Mouse (Mus musculus): ENCODE measurements around the gene Tppp2.

Tppp2 gene

DNA sequence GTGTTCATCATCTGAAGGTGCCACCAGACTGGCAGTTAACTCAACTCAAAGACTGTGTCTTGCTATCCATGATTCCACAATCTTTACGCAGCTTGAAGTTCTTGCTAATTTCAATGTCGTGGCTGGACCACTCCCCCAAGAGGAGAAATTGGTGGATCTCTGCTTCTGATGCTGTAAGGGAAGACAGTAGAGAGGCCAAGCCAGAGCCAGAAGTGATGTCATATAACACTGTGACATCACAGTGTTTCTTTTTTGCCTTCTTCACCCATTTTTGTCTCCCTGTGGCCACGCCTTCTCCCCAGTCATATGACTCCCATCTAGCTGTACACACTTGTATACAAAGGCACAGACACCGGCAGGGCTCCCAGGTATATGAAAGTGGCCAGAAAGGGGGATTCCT, at the start of gene Tppp2:
Gene Tppp2, plus strand, starts transcription at position 301 of the 400 bp plus-strand sequence.
- in situ Hi-C loops (cut with MboI; ENCODE audit: unreplicated experiment in 2 of 2) = no loop called here

DNA sequence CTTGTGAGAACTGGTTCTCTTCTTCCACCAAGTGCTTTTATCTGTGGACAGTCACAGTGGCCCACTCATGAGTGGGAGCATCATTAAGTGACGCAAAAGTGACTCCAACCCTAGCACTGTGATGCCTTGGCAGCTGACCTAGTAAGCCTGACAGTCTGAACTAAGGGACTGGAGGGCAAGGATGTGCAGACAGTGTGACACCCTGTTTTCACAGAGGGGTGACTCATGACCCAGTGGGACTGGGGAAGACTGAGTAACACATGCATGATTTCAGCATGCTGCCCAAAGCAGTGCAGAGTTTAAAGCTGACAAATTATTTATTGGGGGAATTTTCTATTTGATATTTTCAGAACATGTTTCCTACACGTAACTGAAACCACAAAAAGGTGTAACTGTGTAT, 47.5 kb upstream of the Tppp2 start:
- in situ Hi-C loops (cut with MboI; ENCODE audit: unreplicated experiment in 2 of 2) = loop anchor here (25.0 kb wide), 3 partner anchors 108 to 2008 kb away; partner anchors contain the start of genes Ang4 (in 1 of the 2), Eddm3b (in 1 of the 2) and Rnase6 (in 1 of the 2)

DNA sequence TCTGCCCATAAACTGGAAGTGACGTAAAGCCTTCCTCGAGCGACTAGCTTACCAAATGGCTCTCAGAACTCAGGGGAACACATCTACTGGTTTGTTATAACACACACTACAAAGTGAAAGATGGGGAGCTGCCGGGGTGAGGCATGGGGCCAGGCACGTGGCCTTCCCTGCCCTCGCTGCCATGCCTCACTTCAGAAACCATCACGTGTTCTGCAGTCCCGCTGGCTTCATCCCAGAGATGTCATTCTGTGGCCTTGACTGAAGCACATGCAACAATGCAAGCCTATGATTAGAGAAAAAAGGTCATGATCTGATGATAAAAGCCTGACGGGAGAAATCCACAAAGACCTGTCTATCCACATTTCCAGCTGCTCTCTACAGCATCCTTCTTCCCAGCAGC, 46.5 kb upstream of the Tppp2 start:
- in situ Hi-C loops (cut with MboI; ENCODE audit: unreplicated experiment in 2 of 2) = loop anchor here (25.0 kb wide), 3 partner anchors 109 to 2009 kb away; partner anchors contain the start of genes Ang4 (in 1 of the 2), Eddm3b (in 1 of the 2) and Rnase6 (in 1 of the 2)

DNA sequence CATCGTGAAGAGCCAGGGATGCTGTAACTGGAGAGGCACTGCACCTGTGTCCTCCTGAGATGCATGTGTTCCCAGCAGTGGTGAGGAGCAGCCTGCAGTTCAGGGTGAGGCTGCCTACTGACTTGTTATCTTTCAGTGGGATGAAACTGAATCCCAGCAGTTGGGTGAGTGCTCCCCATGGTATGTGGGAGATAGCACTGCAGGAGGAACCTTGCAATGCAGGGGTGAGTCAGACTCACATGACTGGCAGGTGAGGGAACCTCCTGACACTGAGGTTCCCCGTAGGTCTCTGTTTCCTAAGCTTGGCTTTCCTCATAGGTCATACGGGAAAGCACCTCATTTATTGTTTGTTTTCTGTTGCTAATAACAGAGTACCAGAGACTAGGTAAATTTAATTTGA, 40.7 kb upstream of the Tppp2 start:
- in situ Hi-C loops (cut with MboI; ENCODE audit: unreplicated experiment in 2 of 2) = loop anchor here in 1 of 2 experiments (25.0 kb wide), 1 partner anchor 1090 kb away; the partner anchor contains the start of gene Ttc5

DNA sequence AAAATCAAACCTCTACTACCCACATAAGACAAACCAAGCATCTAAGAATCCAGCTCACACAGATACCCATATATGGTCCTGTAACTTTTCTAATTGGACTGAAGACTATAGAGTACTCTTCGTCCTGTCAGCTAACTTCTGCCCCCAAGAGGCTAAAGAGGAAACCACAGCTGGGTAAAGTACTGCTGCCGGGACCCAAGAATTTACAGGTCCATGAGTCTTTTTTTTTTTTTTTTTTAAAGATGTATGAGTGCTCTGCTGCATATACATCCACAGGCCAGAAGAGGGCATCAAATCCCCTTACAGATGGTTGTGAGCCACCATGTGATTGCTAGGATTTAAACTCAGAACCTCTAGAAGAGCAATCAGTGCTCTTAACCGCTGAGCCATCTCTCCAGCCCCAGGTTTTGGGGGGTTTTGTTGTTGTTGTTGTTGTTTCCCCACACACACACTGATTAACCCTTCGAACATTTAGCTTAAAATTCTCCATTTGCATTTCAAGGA, 34.6 kb upstream of the Tppp2 start:
- in situ Hi-C loops (cut with MboI; ENCODE audit: unreplicated experiment in 2 of 2) = loop anchor here in 1 of 2 experiments (25.0 kb wide), 1 partner anchor 1096 kb away; the partner anchor contains the start of gene Ttc5

DNA sequence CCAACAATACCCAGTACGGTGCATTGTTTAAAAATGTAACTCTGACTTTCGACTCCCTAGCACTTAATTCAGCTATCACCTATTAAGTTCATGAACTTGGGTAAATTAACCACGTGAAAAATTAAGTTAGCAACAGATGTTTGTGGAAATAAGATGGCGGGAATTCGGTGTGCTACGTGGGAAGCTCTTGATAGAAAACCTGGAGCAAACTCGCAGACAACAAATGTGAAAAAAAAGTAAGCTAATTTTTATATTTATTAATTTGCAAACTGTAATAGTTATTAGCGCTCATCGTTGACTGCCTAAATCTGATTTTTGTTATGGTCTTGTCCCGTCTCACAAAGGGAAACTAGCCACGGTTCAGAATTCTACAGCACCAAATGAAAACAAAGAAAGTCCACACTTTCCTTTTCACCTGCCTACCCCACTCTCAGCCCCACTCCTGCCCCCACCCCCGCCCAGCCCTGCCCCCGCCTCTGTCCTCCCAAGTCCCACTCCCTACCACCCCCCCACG, 34.1 kb upstream of the Tppp2 start:
- in situ Hi-C loops (cut with MboI; ENCODE audit: unreplicated experiment in 2 of 2) = loop anchor here in 1 of 2 experiments (25.0 kb wide), 1 partner anchor 1097 kb away; the partner anchor contains the start of gene Ttc5

DNA sequence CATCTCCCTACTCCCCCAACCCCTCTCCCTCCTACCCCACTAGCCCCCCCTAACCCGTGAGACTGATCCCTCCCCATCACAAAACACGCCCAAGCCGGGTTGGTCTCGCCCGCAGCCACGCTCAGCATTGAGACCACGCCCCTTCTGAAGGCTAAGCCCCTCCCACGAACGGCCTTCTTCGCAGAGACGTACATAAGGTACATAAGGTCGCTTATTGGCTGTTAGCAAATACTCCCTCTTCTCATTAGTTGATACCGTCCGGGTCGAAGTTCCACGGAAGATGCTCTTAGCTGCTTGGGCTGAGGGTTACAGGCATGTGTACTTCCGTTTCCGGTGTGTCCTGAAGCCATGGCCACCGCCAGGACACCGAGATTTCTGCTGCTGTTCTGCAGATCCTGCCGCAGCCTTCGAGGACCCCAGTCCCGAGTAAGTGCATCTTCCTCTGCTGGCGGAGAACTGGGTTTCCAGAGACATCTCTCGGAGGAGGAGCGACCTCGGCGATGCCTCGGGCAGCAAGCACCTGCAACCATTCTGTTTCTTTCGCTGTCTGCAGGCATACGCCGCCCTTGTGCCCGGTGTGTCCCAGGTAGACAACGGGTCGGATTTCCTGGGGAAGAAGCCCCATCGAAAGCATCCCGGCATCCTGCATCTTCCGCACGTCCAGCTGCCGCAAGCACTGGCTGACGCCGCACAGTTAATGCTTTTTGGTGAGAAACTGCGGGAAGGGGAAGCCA, 33.5 kb upstream of the Tppp2 start, which contains the start of gene Mettl17:
Gene Mettl17, plus strand, starts transcription at position 245 of the 734 bp plus-strand sequence.
- in situ Hi-C loops (cut with MboI; ENCODE audit: unreplicated experiment in 2 of 2) = loop anchor here in 1 of 2 experiments (25.0 kb wide), 1 partner anchor 1097 kb away; the partner anchor contains the start of gene Ttc5

DNA sequence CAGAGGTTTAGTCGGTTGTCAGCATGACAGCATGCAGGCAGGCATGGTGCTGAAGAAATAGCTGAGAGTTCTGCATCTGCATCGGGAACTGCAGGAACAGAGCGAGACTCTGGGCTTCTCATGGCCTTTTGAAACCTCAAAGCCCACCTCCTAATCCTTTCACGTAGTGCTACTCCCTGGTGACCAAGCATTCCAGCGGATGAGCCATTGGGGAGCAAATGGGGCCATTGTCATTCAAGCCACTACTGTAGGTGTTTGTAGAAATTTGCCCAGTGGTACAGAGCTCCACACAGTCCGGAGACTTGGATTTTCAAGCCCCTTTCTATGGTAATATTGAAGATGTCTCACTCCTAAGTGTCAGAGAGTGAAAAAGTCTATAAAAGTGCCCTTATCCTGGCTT, 32.2 kb upstream of the Tppp2 start:
- in situ Hi-C loops (cut with MboI; ENCODE audit: unreplicated experiment in 2 of 2) = loop anchor here in 1 of 2 experiments (25.0 kb wide), 1 partner anchor 1099 kb away; the partner anchor contains the start of gene Ttc5

DNA sequence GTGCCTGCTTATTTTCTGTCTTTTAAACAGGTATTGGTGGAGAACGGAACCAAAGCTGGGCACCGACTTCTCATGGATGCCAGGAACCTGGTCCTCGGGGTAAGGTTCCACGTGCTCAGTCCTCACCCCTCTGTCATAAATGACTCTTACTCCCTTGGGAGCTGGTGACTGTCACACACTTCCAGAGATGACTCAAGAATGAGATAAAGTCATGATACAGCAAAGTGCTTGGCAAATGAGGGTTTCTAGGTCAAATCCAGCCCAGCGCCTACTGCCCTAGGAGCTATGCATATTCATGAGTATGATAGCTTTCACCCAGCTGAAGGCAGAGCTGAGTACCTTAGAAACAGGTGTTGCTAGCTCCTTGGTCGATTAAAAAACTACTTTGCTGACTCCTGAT, 28.4 kb upstream of the Tppp2 start:
- in situ Hi-C loops (cut with MboI; ENCODE audit: unreplicated experiment in 2 of 2) = loop anchor here in 1 of 2 experiments (25.0 kb wide), 1 partner anchor 1103 kb away; the partner anchor contains the start of gene Ttc5

DNA sequence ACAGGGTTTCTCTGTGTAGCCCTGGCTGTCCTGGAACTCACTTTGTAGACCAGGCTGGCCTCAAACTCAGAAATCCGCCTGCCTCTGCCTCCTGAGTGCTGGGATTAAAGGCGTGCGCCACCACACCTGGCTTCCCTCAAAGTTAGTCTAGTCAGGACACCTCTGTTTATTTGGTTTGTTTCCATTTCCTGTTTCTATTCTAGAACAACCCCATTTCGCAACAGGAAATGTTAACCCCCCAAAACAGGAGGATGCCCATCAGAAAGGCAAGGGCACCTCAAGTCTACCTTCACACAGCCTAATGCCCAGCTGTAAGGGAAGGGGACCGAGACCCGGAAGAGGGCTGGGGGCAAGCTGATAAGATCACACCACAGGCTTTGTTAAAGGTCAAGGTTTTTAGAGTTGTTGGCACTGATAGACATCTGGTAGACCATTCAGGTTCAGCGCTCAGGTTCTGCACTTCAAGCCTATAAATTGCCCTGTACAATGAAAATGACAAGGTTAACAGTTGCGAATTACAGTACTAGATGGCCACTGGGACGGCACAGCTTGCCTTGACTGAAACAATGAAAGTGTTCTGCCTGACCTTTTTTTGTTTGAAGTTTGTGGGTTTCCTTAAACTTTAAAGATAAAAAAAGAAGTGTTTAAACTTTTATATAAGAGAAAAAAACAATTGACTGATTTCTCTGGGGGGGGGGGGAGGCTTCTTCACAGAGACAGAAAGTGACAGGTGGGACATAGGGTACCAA, 25.9 kb upstream of the Tppp2 start, which contains the start of gene Slc39a2:
Gene Slc39a2, plus strand, starts transcription at position 699 of the 749 bp plus-strand sequence.
- in situ Hi-C loops (cut with MboI; ENCODE audit: unreplicated experiment in 2 of 2) = loop anchor here in 1 of 2 experiments (25.0 kb wide), 1 partner anchor 1105 kb away; the partner anchor contains the start of gene Ttc5

DNA sequence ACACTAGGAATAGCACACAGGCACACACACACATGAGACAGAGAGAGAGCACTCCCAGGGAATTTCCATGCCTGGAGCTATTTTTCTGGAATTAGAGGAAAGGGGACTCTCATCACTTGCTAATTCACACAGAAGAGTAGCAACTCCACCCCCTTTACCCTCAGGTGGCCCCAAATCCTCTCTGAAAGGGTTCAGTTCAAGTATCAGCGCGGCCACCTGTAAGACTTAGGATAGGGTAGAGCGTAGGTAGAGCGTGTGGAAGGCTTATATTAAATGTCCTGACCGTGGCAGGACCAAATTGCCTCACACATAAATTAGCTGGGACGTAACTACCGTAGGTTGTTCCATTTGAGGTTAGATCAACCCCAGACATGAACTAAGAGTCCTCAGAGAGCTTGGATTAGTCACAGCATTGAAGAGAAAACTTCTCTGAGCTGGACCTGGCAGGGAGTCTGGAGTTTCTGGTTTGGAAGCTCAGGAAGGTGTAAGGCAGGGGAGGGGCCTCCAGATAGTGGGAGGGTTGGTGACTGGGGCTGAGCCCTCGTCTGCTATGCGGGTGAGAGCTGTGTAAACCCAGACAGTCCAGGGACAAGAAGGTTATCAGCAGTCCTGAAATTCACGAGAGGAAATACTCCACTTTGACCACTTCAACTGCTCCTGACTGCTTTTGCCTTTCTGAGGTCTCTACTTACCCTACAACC, 25.0 kb upstream of the Tppp2 start:
- in situ Hi-C loops (cut with MboI; ENCODE audit: unreplicated experiment in 2 of 2) = loop anchor here in 1 of 2 experiments (25.0 kb wide), 1 partner anchor 1106 kb away; the partner anchor contains the start of gene Ttc5

DNA sequence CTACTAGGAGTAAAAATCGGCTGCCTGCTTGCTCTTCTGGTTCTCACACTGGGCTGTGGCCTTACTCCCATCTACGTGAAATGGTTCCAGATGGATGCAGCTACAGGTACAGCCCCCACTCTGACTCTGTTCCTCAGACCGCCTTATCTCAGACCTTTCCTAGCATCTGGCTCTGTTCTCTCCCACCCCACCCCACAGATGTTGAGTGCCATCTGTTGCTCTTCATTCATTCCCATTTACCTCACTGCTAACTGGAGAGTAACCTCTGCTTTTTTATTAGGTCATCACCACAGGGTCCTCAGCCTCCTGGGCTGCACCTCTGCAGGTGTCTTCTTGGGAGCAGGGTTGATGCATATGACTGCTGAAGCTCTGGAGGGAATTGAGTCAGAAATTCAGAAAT, 24.4 kb upstream of the Tppp2 start:
- in situ Hi-C loops (cut with MboI; ENCODE audit: unreplicated experiment in 2 of 2) = loop anchor here in 1 of 2 experiments (25.0 kb wide), 1 partner anchor 1107 kb away; the partner anchor contains the start of gene Ttc5

DNA sequence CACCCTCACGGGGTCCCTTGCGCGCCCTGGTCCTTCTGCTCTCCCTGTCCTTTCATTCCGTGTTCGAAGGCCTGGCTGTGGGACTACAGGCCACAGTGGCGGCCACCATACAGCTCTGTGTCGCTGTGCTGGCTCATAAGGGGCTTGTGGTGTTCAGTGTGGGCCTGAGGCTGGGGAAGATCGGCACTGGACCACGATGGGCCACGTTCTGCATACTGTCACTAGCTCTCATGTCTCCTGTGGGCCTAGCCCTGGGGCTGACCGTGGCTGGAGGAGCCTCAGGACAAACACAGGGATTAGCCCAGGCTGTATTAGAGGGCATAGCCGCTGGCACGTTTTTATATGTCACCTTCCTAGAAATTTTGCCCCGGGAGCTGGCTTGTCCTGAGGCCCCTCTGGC, 23.2 kb upstream of the Tppp2 start:
- in situ Hi-C loops (cut with MboI; ENCODE audit: unreplicated experiment in 2 of 2) = loop anchor here in 1 of 2 experiments (5.0 to 25.0 kb wide), 2 partner anchors 442 to 1108 kb away; partner anchors contain the start of gene Ttc5

DNA sequence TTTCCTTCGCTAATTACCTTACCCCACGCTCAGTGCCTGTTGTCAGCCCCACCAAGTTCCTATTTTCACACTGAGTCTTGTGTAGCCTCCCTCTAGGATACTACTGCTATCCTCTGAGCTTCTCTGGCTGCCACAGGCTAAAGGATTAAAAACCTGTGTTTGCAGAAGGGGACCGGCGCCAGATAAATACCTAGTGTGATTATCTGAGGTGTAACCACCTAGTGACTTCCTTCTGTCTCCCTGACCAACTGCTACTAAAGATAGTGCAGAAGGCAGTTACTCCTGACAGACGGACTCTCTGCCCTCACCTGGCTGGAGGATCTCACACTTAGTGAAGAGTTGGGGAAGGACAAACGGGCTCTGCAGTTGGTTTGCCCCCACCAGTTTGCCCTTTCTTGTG, 22.2 kb upstream of the Tppp2 start:
- in situ Hi-C loops (cut with MboI; ENCODE audit: unreplicated experiment in 2 of 2) = loop anchor here in 1 of 2 experiments (5.0 to 25.0 kb wide), 2 partner anchors 441 to 1109 kb away; partner anchors contain the start of gene Ttc5

DNA sequence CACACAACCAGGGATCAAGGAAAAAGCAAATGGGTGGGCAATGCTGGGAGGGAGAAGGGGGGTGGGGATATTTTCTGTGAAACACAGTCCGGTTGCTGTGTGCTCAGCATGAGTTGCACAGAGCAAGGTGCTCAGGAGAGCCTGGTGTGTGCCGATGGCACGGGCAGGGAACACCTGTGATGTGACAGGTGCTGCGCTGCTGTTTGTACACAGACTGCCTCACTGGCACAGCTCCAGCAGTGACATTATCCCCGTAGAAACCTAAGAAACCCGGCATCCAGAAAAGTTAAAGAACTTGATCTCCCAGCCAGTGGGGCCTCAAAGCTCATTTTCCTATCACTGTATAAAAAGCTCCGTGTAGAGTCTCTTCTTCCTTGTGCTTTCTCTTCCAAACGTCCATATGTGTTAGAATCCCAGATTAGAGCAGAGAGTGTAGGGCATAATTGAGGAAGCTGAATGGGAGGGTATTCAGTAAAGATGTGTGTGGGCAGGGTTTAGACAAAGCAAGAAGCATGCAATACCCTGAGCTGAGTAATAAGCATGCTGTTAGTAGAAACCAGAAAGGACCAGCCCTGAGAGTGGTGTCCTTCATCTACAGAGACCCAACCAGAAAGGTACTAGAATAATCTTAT, 21.6 kb upstream of the Tppp2 start:
- in situ Hi-C loops (cut with MboI; ENCODE audit: unreplicated experiment in 2 of 2) = loop anchor here in 1 of 2 experiments (5.0 to 25.0 kb wide), 2 partner anchors 441 to 1109 kb away; partner anchors contain the start of gene Ttc5

DNA sequence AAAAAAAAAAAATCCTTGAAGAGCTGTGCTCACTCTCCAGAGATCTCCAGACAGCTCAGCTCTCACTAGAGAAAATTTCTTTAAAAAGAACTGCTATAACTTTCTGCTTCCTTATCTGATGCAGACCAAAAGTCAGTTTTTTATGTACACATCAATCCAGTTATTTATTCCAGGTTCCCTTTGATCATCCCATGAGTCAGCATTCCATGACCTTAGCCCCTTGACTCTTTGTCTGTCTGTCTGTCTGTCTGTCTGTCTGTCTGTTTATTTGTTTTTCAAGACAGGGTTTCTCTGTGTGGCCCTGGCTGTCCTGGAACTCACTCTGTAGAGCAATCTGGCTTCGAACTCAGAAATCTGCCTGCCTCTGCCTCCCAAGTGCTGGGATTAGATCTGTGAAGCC, 18.9 kb upstream of the Tppp2 start:
- in situ Hi-C loops (cut with MboI; ENCODE audit: unreplicated experiment in 2 of 2) = loop anchor here in 1 of 2 experiments (5.0 to 25.0 kb wide), 2 partner anchors 438 to 1112 kb away; partner anchors contain the start of gene Ttc5

DNA sequence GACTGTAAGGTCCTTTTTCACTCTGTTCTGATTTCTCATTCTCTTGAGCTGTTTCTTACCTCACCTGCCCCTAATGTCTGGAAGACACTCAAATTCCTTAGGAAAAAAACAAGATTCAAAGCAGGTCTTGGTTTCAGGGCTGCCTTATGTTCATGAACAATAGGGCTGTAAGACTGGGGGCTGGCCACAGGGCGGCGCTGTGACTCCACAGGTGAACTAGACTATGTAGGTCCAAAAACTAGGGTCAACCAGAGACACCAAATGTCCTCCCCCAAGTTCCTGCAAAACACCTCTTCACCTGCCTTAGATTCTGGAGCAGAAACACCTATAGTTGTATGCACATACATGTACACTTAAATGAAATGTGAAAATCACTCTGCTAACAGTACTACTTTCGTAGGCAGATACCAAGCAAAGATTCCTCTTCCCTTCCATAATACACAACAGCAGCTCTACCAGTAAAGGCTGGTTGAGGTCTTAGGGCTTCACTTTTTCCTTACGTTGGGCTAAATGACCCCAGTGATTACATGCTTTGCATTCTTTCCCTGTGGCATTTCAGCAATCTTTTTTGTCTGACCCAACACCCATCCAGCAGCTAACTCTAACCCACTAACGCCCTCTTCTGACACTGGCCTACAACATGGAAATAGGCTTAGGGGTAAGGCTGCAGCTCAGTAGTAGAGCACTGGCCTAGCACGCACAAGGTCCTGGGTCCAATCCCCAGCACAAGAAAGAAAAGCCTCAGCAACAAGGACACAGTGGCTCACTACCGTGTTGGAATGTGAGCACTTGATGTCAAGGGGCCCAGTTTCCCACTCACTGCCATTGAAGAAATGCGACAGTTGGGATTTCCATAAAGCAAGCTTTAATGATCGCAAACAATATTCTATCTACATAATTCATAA, 15.2 kb upstream of the Tppp2 start:
- in situ Hi-C loops (cut with MboI; ENCODE audit: unreplicated experiment in 2 of 2) = loop anchor here (5.0 to 10.0 kb wide), 4 partner anchors 119 to 442 kb away; partner anchors contain the start of gene Zfp219 (in 2 of the 2)

Measured in v-Abl transformed pro-B cells (cell line).